Comparison of ENCODE assay signal across 9 mouse cellular contexts in the genomic region with DNA sequence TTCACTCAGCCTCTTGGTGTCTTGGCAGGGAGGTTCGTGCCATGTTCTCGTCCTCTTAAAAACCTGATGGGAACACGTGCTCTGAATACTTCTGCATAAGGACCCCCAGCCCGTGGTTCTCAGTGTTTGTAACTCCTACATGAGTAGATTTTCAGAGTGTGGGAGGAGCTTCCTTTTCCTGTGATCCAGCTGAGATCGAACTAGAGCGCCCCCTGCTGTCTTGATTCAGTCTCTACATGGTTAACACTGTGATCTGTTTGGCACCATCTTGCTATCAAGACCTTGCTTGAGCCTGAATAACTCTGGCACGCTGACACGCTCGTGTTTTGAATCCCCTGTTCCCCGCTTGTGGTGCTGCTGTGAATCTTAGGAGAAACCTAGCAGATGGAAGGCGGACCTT.
A peak's percentile ranks its signal among the peaks of the same experiment; 100 is the strongest.
DNase-seq lines count a peak whose midpoint lies in the region; ATAC-seq and TF ChIP-seq lines count a peak whose summit lies in the region.
"Had no signal": no experiment of that assay in that cellular context is flagged by ENCODE, and none has a peak within 500 bp of the region (broad histone marks: within the 10 kb centered on the region; RNA-seq: fewer than 3 reads in every experiment).

No protein-coding gene starts in this region.

- no peak overlapping the region for H3K4me3 ChIP-seq in heart, embryonic 10.5 days
- H3K4me3 ChIP-seq in G1E (ENCODE audit: low read depth, low read length), result no peak overlapping the region
- H3K4me3 ChIP-seq: lung, embryonic 15.5 days had no signal

- peak; percentile 94 for DNase-seq in heart, adult 11 months
- no peak for DNase-seq in heart, embryonic 10.5 days (ENCODE audit: low spot score)
- DNase-seq in G1E (ENCODE audit: low spot score), result peak; percentile 8
- peak; percentile 61 for DNase-seq in cerebellum, adult 11-12 months
- DNase-seq in gastrocnemius, postnatal 10 days, result peak; percentile 65
- peak; percentile 38 for DNase-seq in layer of hippocampus, adult 9-10 months (ENCODE audit: low spot score)
- DNase-seq in lung, postnatal 36 days, result peak; percentile 86
- DNase-seq in spleen, postnatal 10 days (ENCODE audit: low spot score in 2 of 2), result peak; percentile 10 to 63

- H3K9me3 ChIP-seq in heart, embryonic 10.5 days, result no peaks in the 10 kb centered on the region
- no peaks in the 10 kb centered on the region for H3K9me3 ChIP-seq in G1E (replicated peaks)
- H3K9me3 ChIP-seq: lung, embryonic 15.5 days had no signal

- no peaks in the 10 kb centered on the region for H3K4me1 ChIP-seq in heart, embryonic 10.5 days
- peaks cover 3% of the 10 kb centered on the region; the same call in 1 of the 2 replicates for H3K4me1 ChIP-seq in G1E (ENCODE audit: insufficient read depth, low read depth, low read length)
- H3K4me1 ChIP-seq: lung, embryonic 15.5 days had no signal

- peaks cover 7% of the 10 kb centered on the region; the same call in 1 of the 2 replicates for H3K27me3 ChIP-seq in heart, embryonic 10.5 days (ENCODE audit: insufficient read depth, poor library complexity, severe bottlenecking)
- H3K27me3 ChIP-seq in G1E (ENCODE audit: insufficient read depth, low read length), result no peaks in the 10 kb centered on the region

- 52% methylated on average over 11 of the region's 11 CpGs for WGBS in heart, embryonic 10.5 days

- peak; percentile 40 for TF ChIP-seq CTCF in G1E (IDR thresholded peaks at IDR 0.05; ENCODE audit: low read depth, low read length)

- no peaks in the 10 kb centered on the region for H3K36me3 ChIP-seq in heart, embryonic 10.5 days
- H3K36me3 ChIP-seq in G1E (replicated peaks), result no peaks in the 10 kb centered on the region
- H3K36me3 ChIP-seq: lung, embryonic 15.5 days had no signal

- no peak for ATAC-seq in G1E (ENCODE audit: extremely low read depth, insufficient number of reproducible peaks, low FRiP score, poor library complexity, severe bottlenecking)

- H3K27ac ChIP-seq in heart, embryonic 10.5 days, result no peak overlapping the region
- H3K27ac ChIP-seq: lung, embryonic 15.5 days had no signal
